Mouse (Mus musculus) heart, adult 2 months (tissue): ENCODE measurements around the gene Gm20388. TPM values are rescaled to one million over a fixed set of nuclear protein-coding genes. Genes with fewer than 3 reads are reported as not detected.

Experiments
- DNase-seq, 2 experiments: peaks; one replicate each; pipeline ENCODE4 v3.0.0; 2021
- H3K27ac ChIP-seq: fragments of 200-600 bp; 2 replicates; pipeline ENCODE4 v1.8.1; 2022
- H3K27me3 ChIP-seq: fragments of 200-500 bp; 2 replicates; pipeline ENCODE4 v1.6.1; 2012; ENCODE audit warnings: mild to moderate bottlenecking, low read length, inconsistent platforms, mixed read lengths; ENCODE audit not compliant: control insufficient read depth, insufficient read depth
- H3K36me3 ChIP-seq: fragments of 200-500 bp; 2 replicates; pipeline ENCODE4 v1.6.1; 2012; ENCODE audit warnings: low read length, inconsistent platforms; ENCODE audit not compliant: control insufficient read depth, insufficient read depth
- H3K4me1 ChIP-seq: fragments of 200-500 bp; 2 replicates; pipeline ENCODE4 v1.6.1; 2011; ENCODE audit warnings: low read length; ENCODE audit not compliant: control insufficient read depth, insufficient read depth
- H3K4me3 ChIP-seq: fragments of 200-600 bp; 2 replicates; pipeline ENCODE4 v1.8.1; 2022
- H3K79me2 ChIP-seq: fragments of 200-500 bp; replicated peaks from 2 replicates; pipeline ENCODE4 v1.6.1; 2012; ENCODE audit warnings: mild to moderate bottlenecking, inconsistent platforms, low read length, moderate library complexity, mixed read lengths; ENCODE audit not compliant: control insufficient read depth, insufficient read depth
- H3K9ac ChIP-seq: fragments of 200-500 bp; 2 replicates; pipeline ENCODE4 v1.6.1; 2012; ENCODE audit warnings: low read depth, mild to moderate bottlenecking, control low read depth, inconsistent platforms, low read length, mixed read lengths
- CTCF ChIP-seq: fragments of 200-600 bp; IDR thresholded peaks from 2 replicates; pipeline ENCODE4 v1.8.1; 2022; ENCODE audit warnings: antibody characterized with exemption, mild to moderate bottlenecking, moderate library complexity
- EP300 ChIP-seq: fragments of 200-500 bp; IDR thresholded peaks from 2 replicates; pipeline ENCODE4 v1.6.1; 2011; ENCODE audit warnings: low read depth, low read length, control low read depth; ENCODE audit not compliant: insufficient read depth
- POLR2A ChIP-seq: fragments of 200-500 bp; IDR thresholded peaks from 2 replicates; pipeline ENCODE4 v1.6.1; 2011; ENCODE audit warnings: mild to moderate bottlenecking, low read depth, low read length, control low read depth; ENCODE audit not compliant: insufficient read depth
- WGBS: fragments of 180-500 bp; shearing (Covaris S2); methylation state at CpG from one replicate; pipeline ENCODE4 v1.1.7; 2018; 5-methylcytosine and 5-hydroxymethylcytosine counted together
- intact Hi-C: fragments of 180-260 bp; cut with DNase I; formaldehyde crosslinking; loops from one replicate; pipeline ENCODE4 v1.15.1; 2025
- polyA plus RNA-seq: library from polyadenylated mRNA; depleted of rRNA; stranded (reverse); fragments of >200 nt; gene quantifications from 2 replicates; pipeline ENCODE4 v1.2.3, GENCODE M21; 2012
- total RNA-seq, 2 experiments: library from RNA; stranded (reverse); gene quantifications; 2 replicates each; pipeline ENCODE4 v1.2.3; 2021

Gm20388 gene
- total and polyA plus RNA-seq, 3 experiments: 1.8 to 32.3 TPM; not detected in 1

- WGBS: 48% methylated on average over 17 of the region's 17 CpGs
- no peak for DNase-seq
- Histone ChIP-seq H3K4me3 (peak overlapping the region; percentile 96), H3K27me3 (no peaks in the 10 kb centered on the region), H3K36me3 (no peaks in the 10 kb centered on the region; the same call in 1 of the 2 replicates), H3K9ac (peak overlapping the region; percentile 49), H3K27ac (peak overlapping the region; percentile 95), H3K79me2 (peaks cover 1% of the 10 kb centered on the region; the same call in 1 of the 2 replicates), H3K4me1 (peaks cover 26% of the 10 kb centered on the region)
- intact Hi-C loops: loop anchor here (1.0 to 5.0 kb wide), 4 partner anchors 9 to 136 kb away; partner anchors contain the start of gene Cdt1
- TF ChIP-seq POLR2A (no peak; the same call in 1 of the 2 replicates), CTCF (no peak), EP300 (no peak)
These were observed 2765.2 kb downstream of the Gm20388 start for GRCm38 (mm10) chr8:122675596-122676420.

GRCm38 (mm10) chr8:122676621-122677480 lies 2766.2 kb downstream of the Gm20388 start:
- Histone ChIP-seq H3K4me1 (peaks cover 24% of the 10 kb centered on the region), H3K9ac (peak overlapping the region; percentile 97), H3K27ac (peak overlapping the region; percentile 95), H3K36me3 (no peaks in the 10 kb centered on the region; the same call in 1 of the 2 replicates), H3K79me2 (0 out of 2 replicates have a peak, but pooled peaks cover 1% of the 10 kb centered on the region), H3K4me3 (peak overlapping the region; percentile 96), H3K27me3 (no peaks in the 10 kb centered on the region)
- intact Hi-C loops: loop anchor here (1.0 to 5.0 kb wide), 4 partner anchors 10 to 135 kb away; partner anchors contain the start of gene Cdt1
- peak; percentile 79 to 84 for DNase-seq
- WGBS: 2% methylated on average over 16 of the region's 16 CpGs
- TF ChIP-seq POLR2A (peak; percentile 80), EP300 (peak; percentile 93), CTCF (no peak)

DNA sequence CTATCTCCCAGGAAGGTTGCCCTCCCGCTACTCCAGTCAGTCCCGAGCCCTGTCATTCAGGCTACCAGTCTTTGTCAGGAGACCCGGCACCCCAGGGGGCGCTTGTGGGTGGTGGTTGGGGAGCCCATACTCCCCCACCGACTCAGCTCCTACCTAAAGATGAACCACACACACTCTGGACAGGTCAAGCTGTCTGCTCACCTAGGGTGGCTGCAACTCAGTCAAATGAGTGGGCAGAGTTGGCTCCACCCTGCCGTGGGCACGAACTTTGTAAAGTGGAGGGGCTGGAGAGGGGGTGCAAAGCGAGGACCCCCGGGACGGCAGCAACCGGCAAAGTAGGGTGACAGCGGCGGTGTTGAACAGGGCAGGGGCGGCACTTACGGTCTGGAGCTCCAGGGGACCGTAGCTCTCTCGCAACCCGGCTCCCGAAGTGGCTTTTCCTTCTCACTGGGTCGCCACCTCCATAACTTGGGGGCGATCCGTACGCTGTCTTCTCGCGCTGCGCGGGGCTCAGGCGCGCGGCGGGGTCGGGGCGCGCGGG lies 2766.9 kb downstream of the Gm20388 start:
- DNase-seq: no peak
- TF ChIP-seq CTCF (0 out of 2 replicates have a peak, but pooled peaks have one; percentile 26), EP300 (no peak)

DNA sequence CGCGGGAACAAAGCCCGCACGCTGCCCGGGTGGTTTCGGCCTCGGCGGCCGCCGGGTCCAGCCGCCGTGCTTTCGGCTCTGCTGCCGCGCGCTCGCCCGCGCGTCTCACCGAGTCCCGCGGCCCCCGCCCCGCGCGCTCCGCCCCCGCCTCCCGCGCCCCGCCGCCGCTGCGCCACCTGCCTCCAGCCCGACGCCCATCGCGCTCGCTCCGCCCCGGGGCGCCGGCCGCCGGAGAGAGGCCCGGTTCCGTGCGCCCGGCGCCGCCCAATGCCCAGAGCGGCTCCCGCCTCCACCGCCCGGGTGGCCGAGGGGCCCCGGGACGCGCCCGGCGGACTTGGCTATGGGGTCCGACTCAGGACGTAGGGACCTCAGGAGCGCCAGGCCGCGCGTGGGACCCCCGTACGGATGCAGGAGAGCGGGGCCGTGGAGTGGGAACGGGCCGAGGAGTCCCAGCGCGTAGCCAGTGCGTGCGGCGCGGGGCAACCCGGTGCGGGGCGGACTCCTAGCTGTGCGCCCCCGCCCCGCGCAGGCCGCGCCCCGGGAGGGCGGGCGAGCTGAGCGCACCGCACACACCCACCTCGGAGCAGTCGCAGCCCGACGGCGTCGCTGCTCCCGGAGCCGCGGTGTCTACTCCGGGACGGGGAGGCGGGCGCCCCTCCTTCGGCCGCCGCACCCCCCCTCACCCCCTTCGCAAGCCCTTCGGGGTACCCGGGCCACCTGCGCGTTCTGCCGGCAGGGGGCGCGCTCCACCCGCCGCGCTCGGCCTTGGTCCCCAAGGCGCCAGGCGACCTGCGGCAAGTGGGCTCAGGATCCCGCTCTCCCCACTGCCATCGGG lies 2767.6 kb downstream of the Gm20388 start:
- intact Hi-C loops: loop anchor here (1.0 to 5.0 kb wide), 7 partner anchors 19 to 152 kb away; partner anchors contain the start of genes Cdt1, Galns and Trappc2l
- WGBS: under 1% methylated on average over 121 of the region's 127 CpGs
- Histone ChIP-seq H3K4me3 (peak overlapping the region; percentile 96), H3K79me2 (0 out of 2 replicates have a peak, but pooled peaks cover 1% of the 10 kb centered on the region), H3K27me3 (no peaks in the 10 kb centered on the region), H3K36me3 (no peaks in the 10 kb centered on the region), H3K9ac (peak overlapping the region; percentile 97), H3K27ac (peak overlapping the region; percentile 95), H3K4me1 (peaks cover 15% of the 10 kb centered on the region)
- DNase-seq: peak; percentile 90 to 93
- TF ChIP-seq POLR2A (no peak), CTCF (peak; percentile 100), EP300 (no peak; the same call in 1 of the 2 replicates)

More for the DNA sequence above, 2766.9 kb downstream of the Gm20388 start:
- intact Hi-C loops: loop anchor here (1.0 to 5.0 kb wide), 8 partner anchors 17 to 153 kb away; partner anchors contain the start of genes Cdt1, Galns and Trappc2l
- WGBS: under 1% methylated on average over 35 of the region's 35 CpGs
- Histone ChIP-seq H3K27ac (peak overlapping the region; percentile 95), H3K4me1 (peaks cover 19% of the 10 kb centered on the region), H3K79me2 (0 out of 2 replicates have a peak, but pooled peaks cover 1% of the 10 kb centered on the region), H3K4me3 (peak overlapping the region; percentile 96), H3K27me3 (no peaks in the 10 kb centered on the region), H3K36me3 (no peaks in the 10 kb centered on the region), H3K9ac (peak overlapping the region; percentile 97)
